Mouse (Mus musculus): ENCODE data around the gene Prkca.

Prkca gene

DNA sequence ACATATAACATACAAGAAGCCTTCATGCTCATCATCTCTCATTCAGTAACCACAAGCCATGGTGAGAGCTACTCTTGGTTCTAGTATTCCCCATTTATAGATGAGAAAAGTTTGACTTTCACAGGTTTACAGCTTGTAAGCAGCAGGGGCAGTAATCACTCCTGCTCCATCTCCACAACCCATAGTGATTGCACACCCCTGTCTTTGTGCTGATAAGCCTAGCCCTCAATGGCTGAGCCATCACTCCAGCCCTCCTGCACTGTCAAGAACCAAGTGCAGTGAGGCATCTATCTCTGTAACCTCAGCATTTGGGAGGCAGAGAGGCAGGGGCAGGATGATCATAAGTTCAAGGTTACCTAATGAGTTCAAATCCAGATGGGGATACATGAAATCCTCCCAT is 48.4 kb downstream of the Prkca start:
- DNase-seq (ENCODE audit: low spot score in 2 of 2): no peak

DNA sequence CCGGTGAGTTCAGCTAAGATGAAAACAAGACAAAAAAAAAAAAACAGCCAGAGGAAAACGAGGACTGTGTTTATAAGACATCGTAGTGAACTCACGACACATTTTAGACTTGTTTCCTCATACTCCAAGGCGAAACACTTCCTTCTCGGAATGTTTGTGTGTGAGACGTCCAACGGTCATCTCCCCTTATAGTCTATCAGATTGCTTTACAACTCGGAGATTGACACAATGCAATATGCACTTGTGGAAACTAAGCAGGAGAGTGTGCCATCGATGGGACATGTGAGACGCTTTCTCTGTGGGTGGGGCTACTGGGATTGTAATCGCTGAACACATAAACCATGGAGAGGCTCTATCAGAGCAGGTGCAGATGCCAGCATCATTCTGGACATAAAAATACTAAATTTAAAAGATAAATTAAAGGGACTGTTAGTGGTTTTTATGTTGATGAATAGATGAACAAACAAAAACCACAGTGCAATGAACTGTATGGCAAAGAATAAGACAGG is 49.4 kb downstream of the Prkca start:
- DNase-seq (ENCODE audit: low spot score in 2 of 2): no peak

DNA sequence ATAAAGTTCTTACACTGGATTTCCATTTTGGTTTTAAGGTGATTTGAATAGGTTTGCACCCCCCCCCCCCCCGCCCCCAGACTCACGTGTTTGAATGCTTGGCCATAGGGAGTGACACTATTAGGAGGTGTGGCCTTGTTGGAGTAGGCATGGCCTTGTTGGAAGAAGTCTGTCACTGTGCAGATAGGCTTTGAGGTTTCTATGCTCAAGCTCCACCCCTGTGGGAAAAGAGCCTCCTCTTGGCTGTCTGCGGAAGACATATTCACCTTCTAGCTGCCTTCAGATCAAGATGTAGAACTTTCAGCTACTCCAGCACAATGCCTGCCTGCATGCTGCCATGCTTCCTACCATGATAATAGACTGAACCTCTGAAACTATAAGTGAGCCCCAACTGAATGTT is 49.9 kb downstream of the Prkca start:
- DNase-seq (ENCODE audit: low spot score in 2 of 2): no peak

DNA sequence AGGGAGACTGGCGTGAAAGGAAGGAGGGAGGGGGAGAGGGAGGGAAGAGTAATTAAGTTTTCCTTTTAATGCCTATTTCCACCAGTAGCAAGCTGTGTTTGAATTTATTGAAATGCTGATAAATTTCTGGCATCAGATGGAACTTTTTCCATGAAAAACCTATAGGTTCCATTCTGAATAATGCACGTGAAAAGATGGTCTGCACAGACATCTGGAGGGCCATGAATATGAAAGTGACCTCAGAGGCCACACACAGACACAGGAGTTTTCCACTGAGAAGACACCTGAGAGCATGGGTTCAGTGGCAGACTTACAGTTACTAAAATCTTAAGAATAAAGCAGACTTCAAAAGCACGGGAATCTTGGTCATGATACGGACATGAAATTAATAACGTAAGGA is 54.5 kb downstream of the Prkca start:
- no peak for DNase-seq (ENCODE audit: low spot score in 2 of 2)

DNA sequence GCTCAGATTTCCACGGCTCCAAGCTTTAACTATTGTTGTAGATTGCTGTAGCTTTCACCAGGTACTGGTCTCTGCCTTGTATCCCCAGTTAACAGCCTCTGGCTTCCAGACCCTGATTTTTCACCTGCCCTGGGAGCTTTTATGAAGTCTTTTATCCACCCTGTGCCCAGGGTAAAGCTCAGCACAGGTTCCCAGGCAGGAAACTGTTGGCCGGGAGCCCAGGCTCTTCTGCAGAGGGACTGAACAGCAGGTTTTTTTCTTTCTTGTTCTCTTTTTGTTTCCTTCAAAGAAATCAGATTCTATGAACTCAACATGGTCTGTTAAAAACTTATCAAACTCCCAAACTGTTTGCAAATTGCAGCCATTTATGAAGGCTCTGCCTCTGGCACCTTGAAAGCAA is 56.4 kb downstream of the Prkca start:
- DNase-seq (ENCODE audit: low spot score in 2 of 2): no peak

DNA sequence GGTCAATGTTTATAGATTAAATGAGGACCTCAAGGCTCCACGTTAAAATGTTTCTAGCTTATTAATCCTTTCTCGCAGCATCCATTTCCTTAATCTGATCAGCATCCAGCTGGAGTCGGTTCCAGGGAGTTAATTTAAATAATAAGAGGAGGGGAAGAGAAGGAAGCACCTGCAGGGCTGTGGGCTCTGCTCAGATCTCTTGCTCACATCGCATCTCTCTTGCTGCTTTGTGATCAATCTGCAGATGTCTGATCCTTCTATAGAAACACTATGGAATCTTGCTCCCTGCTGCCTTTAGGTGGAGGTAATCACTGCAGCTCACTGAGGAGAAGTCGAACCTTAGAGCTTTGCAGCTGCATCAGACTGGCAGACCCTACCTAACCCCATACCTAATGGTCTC is 58.7 kb downstream of the Prkca start:
- DNase-seq (ENCODE audit: low spot score in 2 of 2): no peak

DNA sequence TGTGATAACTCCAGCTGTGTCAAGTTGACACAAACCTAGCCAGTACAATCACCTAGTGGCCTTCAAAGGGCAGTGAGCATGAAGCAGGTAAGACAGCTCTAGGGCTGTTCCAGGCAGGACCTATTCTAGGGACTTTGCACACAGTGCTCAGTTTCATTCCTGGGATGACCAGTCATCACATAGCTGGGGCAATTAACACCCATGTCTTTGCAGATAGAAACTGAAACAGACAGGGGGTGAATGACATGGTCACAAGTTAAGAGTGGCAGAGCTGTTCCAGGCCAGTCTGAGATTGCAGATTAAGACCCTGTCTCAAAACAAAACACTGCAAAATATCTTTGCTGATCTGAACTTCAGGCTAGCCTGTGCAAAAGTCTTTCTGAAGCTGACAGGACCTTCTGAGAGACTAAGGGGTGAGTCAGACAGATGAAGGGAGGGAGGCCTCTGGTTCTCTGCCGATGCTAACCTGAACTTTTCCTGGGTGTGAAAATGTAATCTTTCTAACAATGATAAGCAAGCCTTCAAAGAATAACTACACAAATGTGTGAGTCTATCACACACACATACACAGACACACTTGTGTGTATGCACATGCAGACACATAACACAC is 60.8 kb downstream of the Prkca start:
- no peak for DNase-seq (ENCODE audit: low spot score in 2 of 2)

DNA sequence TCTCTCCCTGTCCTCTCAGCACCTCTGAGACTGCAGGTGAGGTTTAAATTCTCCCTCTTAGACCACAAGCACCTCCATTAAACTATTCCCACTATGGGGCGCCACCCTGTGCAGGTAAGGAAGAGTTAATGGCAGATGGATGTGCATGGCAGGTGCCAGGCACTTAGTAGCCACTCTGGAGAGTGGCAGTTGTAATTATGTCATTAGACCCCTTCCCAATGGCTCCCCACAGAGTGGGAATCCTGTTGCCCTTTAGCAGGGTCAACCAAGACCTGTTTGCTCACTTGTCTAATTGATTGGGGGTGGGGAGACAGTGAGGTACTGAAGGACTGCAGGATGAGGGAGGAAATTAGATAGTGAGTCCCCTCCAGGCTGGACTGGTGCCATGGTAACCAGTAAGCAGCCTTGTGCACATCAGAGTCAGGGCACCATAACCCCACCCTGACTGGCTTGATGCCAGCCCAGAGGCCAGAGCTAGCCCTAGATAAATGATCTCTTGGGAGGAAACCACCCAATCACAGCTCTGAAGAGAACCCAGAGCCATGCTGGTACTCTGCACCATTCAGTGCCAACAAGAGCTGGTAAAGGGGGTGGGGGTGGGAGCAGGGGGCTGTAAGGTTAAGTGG is 63.9 kb downstream of the Prkca start:
- DNase-seq (ENCODE audit: low spot score in 2 of 2): no peak

DNA sequence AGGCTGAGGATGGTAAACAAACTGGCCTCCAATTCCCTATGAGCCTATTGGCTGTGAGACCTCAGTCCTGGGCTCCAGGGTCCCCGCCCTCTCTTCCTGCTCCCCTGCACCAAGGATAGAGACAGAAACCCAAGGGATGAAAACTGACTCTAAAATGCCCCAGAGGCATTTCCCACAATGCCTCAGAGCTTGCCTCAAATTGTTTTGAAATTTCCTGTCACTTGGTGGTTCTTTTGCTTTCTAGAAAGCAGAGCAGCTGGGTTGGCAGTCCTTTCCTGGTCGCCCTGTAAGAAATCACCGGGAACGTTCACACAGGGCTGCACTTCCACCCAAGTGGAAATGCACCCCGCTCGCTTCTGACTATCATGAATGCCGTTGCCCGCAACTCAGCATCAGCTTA is 66.6 kb downstream of the Prkca start:
- DNase-seq (ENCODE audit: low spot score in 2 of 2): no peak

DNA sequence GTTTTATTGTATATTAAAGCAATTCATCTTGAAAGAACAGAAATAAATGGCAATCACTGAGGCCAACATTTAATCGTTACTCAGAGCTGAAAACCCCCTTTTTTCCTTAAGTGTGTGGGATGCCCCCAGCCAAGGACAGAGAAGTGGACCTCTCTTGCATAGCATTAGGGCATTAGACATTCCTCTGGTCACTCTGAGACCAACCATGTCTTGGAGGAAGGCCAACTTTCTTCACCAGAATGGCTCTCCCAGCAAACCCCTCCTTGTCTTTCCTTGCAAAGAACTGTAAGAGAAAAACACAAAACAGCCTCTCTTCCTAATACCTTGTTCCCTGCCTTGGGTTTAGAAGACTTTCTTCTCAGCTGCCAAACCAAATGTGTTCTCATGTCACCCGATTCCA is 67.6 kb downstream of the Prkca start:
- DNase-seq (ENCODE audit: low spot score in 2 of 2): no peak

DNA sequence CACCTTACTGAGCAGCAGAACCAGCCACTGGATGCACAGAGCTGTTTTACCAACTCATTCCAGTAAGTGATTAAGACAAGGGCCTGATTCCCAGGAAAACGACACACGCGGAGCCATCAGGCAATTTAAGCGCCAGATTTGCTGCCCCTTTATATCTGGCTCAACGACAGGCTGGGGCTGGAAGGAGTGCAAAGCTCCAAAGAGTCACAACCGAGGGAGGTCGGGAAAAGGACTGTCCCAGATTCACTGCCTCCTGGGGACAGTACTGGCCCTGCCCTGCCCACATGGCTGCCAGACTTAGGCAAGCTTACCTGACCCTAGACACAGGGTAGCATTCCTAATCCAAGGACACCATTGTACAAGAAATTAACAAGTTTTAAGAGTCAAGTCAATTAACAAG is 69.7 kb downstream of the Prkca start:
- no peak for DNase-seq (ENCODE audit: low spot score in 2 of 2)

DNA sequence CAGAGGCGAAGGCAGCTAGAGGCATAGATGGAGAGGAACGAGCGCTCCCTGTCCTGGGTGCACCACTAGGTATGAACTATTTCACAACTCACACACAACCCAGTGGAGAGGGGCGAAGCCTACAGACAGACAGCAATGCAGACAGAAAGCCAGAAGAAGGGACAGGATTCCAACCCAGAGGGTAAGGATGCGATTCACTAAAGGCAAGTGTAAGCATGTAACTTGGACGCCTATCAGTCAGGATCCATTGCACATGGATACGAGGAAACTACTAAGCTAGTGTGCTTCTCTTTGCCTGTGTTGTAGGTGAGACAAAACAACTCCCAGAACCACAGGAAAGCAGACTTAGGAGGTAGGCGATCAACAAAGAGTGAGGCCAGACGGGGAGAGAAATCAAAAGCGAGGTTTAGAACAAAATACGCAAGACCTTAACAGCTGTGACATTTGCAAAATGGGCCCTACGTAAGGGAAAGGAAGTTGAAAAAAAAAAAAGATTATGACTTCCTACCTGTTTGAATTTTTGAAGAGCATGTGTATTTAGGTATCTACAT is 70.2 kb downstream of the Prkca start:
- no peak for DNase-seq (ENCODE audit: low spot score in 2 of 2)

DNA sequence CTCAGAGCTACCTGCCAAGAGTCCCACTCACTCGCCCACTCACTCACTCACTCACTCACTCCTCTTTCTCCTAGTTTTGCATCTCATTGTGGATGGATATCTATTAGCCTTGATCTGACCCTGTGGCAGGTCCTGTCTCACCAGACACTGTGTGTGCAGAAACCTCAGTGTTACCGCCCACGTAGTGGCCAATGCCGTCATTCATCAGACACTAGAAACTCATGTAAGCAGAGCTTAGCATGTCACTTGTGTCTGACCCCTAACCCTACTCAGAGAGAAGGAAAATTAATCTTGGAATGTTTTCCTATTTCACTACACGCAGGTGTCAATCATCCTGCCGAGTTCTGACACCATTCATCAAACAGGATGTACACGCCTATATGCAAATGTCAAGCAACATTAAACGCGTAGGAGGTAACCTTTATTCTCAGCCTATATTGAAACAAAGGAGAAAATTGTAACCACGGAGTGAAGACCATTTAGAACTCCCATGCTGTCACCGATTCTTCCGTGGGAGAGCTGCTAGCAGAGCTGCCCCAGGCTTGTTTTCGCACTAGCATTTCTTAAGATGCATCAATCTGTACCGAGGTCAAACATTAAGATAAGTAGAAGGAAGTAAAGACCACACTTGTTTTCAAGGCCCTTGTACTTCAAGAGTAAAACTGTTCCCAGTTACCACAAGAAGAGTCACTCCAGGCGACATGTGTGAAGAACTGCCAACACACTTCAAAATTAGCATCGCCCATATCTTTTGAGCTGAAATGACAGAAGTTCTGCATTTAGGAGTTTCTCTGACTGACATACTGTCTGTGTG is 70.9 kb downstream of the Prkca start:
- peak in 1 of 2 experiments; percentile 49 for DNase-seq (ENCODE audit: low spot score in 2 of 2)

DNA sequence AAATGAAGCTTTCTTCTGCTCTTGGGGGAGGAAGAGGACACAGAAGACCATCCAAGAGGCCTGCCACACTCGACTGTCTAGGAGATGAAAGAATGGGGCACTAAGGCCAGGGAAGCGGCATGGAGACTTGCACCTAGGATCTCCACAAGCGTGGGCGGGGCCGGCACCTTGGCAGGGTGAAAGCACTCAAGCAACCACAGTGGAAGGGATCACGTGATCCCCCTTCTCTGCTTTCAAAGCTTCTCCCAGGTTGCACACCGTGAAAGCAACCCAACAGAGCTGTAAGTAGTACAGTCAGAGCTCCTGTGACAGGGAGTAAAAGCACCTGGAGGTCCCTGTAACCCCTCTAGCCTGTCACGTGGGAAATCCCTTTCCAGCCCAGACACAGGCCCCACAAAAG is 72.4 kb downstream of the Prkca start:
- no peak for DNase-seq (ENCODE audit: low spot score in 2 of 2)

DNA sequence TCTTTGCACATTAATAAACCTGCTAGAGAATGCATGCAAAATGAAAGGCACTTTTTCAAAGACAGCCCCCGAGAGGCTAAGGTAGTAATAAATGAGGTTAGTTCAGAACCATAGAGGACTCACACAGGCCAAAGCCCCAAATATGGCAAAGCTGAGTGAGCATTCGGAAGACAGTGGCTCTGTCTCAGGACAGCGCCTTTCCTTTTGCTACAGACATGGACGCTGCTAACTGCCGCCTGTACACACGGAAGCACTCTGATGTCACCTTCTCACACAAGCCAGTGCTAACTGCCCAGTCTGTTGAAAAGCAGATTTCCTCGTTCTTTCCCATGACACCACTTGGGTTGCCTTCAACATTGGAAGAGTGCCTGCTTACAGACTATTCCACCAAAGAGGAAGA is 74.2 kb downstream of the Prkca start:
- DNase-seq (ENCODE audit: low spot score in 2 of 2): no peak

DNA sequence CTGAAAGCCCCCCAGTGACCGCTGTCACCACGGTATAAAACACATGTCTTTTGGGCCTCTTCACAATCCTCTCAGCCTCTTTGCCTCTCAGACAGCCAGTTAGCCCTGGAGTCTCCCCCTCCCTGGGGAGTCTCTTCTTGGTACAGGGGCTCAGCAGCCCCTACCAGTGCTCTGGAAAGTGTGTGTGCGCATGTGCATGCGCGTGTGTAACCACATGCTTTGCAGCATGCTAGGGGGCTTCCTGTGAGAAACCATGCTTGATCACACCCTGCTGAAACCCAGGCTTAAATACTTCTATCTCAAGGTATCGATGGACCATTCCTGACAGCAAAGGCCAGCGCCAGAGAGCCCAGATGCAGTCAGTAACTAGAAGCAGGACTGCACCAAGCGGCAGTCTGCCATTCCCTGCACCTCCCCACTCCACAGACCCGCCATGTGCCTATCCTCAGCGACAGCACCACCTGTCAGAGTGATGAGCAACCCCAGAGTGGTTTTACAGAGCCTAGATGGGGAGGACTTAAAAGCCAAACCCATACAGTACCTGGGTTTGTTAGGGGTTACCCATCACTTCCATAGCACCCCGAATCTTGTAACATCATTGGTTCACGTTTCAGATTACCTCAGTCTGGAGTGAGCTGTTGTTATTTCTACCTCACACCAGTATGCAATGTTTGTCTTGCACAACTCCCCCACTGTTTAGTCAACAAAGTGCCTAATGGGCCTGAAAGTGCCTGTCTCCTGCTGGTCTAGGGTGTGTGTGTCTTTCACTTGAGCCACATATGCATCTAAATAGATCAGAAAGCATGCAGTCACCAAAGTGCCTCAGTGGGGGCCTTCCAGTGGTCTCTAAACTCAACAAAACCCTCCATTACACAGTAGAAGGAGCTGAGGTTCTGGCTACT is 75.1 kb downstream of the Prkca start:
- no peak for DNase-seq (ENCODE audit: low spot score in 2 of 2)

DNA sequence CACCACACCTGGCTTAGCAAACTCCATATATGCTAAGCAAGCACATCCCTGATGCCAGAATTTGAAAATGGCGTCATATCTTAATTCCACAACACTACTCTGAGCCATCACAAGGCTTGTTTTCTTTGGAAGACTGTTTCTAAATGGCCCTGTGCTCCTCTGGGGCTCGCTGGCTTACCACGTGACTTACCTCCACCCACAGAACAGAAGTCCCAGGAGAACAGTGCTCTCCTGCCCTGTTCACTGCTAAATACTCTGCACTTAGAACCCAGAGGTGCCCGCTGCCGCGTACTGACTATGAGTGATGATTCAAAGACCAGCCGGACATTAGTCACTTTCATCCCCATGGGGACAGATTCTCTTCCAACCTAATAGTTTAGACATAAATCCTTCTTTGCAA is 75.9 kb downstream of the Prkca start:
- no peak for DNase-seq (ENCODE audit: low spot score in 2 of 2)

DNA sequence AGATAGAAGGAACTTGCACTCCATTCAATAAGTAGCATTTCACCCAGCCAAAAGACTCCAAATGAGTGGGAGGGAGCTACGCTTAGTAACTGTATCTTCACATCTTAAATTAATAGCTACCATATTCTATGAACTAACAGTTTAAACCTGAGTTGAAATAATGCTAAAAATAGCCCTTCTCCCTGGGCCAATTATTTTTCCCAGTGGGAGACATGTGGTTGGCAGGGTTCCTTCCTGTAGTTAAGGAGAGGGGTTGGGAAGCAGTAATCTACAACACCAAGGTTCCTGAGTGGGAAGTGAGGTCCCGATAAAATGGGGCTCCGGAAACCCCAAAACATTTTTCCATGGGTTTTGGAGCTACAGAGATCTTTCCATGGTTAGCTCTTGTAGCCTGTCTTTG is 76.7 kb downstream of the Prkca start:
- DNase-seq (ENCODE audit: low spot score in 2 of 2): no peak

DNA sequence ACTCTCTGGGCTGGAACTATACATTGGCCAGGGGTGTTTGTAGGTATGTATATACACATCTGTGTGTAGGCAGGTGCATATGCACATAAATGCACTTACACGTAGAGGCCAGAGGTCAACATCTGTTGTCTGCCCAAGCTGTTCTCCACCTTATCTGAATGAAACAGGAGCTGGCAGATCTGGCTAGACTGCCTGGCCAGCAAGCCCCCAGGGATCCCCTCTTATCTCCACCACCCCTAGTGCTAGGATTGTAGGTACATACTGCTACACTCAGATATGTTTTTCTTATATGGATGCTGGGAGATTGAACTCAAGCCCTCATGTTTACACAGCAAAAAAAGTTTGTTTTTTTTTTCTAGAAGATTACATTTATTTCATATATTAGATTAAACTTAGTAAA is 79.9 kb downstream of the Prkca start:
- no peak for DNase-seq (ENCODE audit: low spot score in 2 of 2)

DNA sequence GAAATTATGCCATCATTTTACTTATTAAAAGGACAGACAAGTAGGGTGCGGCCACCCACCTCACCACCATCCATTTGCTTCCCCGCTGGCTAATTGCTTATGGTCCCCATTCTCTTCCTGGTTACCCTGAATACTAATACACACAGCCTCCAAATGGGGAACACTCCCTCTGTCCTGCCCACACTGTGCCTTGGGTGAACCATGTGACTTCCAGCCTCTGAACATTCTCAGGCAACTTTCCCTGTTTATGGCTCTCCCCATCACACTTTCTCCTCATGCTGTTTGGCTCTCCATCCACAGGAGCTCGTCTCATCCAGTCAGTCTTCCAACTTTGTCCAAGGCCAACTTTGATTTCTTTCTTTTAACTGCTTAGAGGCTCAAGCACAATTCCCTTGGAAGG is 80.3 kb downstream of the Prkca start:
- DNase-seq (ENCODE audit: low spot score in 2 of 2): no peak

DNA sequence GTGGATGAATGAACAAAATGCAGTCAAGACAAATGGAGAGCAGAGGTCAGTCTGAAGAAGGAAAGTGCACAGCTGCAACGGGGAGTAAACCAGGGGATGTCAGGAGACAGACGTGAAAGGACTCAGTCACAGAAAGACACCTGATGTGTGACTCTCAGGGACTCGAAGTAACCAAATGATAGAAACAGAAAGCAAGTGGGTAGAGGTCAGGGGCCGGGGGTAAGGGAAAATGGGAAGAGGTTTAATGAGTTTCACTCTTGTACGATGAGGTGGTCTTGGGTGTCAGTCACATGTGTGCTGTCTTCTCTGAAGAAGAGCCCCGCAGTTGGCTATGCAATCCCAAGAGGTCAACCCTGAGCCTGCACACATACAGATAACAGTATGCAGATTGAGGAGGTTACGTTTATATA is 82.0 kb downstream of the Prkca start:
- no peak for DNase-seq (ENCODE audit: low spot score in 2 of 2)
